20 mouse cellular contexts compared by ENCODE assay signal in genomic region chr10:14186352-14186976, GRCm38 (mm10).
DNase-seq lines count a peak whose midpoint lies in the region; TF ChIP-seq lines count a peak whose summit lies in the region.
"Had no signal": no experiment of that assay in that cellular context is flagged by ENCODE, and none has a peak within 500 bp of the region (broad histone marks: within the 10 kb centered on the region; RNA-seq: fewer than 3 reads in every experiment).

No protein-coding gene starts in this region.

- WGBS in heart, embryonic 10.5 days: 69% methylated on average over 11 of the region's 11 CpGs
- 0% methylated on average over 11 of the region's 11 CpGs for WGBS in macrophage (ENCODE audit: missing documents)

- 0 out of 2 replicates have a peak overlapping the region, but pooled peaks have one; percentile 36 for H3K27ac ChIP-seq in heart, embryonic 10.5 days
- peak overlapping the region; percentile 48 for H3K27ac ChIP-seq in macrophage
- no peak overlapping the region for H3K27ac ChIP-seq in left cerebral cortex, adult 2 months
- H3K27ac ChIP-seq: embryonic facial prominence, embryonic 15.5 days; forebrain, embryonic 10.5 days; hindbrain, embryonic 10.5 days; limb, embryonic 15.5 days; midbrain, embryonic 15.5 days had no signal

- H3K4me3 ChIP-seq in heart, embryonic 10.5 days: no peak overlapping the region
- no peak overlapping the region for H3K4me3 ChIP-seq in macrophage (ENCODE audit: inconsistent target)
- H3K4me3 ChIP-seq in left cerebral cortex, adult 2 months: no peak overlapping the region
- H3K4me3 ChIP-seq: embryonic facial prominence, embryonic 15.5 days; forebrain, embryonic 10.5 days; hindbrain, embryonic 10.5 days; limb, embryonic 15.5 days; midbrain, embryonic 15.5 days had no signal

- intact Hi-C loops in left cerebral cortex, adult 2 months (cut with DNase I): no loop called here

- H3K27me3 ChIP-seq in heart, embryonic 10.5 days (ENCODE audit: insufficient read depth, poor library complexity, severe bottlenecking): no peaks in the 10 kb centered on the region
- no peaks in the 10 kb centered on the region for H3K27me3 ChIP-seq in splenic B cell, adult 2 months (ENCODE audit: control insufficient read depth, insufficient read depth, low read length, poor library complexity, severe bottlenecking)
- H3K27me3 ChIP-seq: embryonic facial prominence, embryonic 15.5 days; limb, embryonic 15.5 days; midbrain, embryonic 15.5 days; Patski had no signal

- H3K79me2 ChIP-seq in macrophage (ENCODE audit: inconsistent target): no peaks in the 10 kb centered on the region

- no peaks in the 10 kb centered on the region for H3K36me3 ChIP-seq in heart, embryonic 10.5 days
- no peaks in the 10 kb centered on the region for H3K36me3 ChIP-seq in macrophage (ENCODE audit: inconsistent target)
- H3K36me3 ChIP-seq in splenic B cell, adult 2 months (ENCODE audit: control insufficient read depth, insufficient read depth, low read length, poor library complexity, severe bottlenecking): no peaks in the 10 kb centered on the region
- H3K36me3 ChIP-seq: embryonic facial prominence, embryonic 15.5 days; forebrain, embryonic 10.5 days; hindbrain, embryonic 10.5 days; limb, embryonic 15.5 days; midbrain, embryonic 15.5 days had no signal

- DNase-seq in heart, embryonic 10.5 days (ENCODE audit: low spot score): no peak
- DNase-seq in heart, postnatal 4 days: no peak
- DNase-seq in lung, postnatal 36 days: peak; percentile 24
- no peak for DNase-seq in lung, postnatal 10 days
- DNase-seq in splenic B cell, adult 2 months (ENCODE audit: low read depth, low spot score): peak; percentile 55
- DNase-seq in left cerebral cortex, adult 2 months (ENCODE audit: extremely low spot score in 1 of 2, low spot score in 2 of 2): no peak
- no peak for DNase-seq in frontal cortex, adult 2 months (ENCODE audit: extremely low spot score in 1 of 2, low spot score in 1 of 2)
- DNase-seq: cerebellum, adult 9-10 months; embryo, embryonic 11 days; gastrocnemius, postnatal 10 days; kidney, adult 8-10 months; kidney, postnatal 36 days; thymus, postnatal 36 days had no signal

- no peaks in the 10 kb centered on the region for H3K9me3 ChIP-seq in heart, embryonic 10.5 days
- H3K9me3 ChIP-seq: embryonic facial prominence, embryonic 15.5 days; forebrain, embryonic 10.5 days; hindbrain, embryonic 10.5 days; limb, embryonic 15.5 days; midbrain, embryonic 15.5 days had no signal

- peaks cover 33% of the 10 kb centered on the region for H3K4me1 ChIP-seq in heart, embryonic 10.5 days
- H3K4me1 ChIP-seq: embryonic facial prominence, embryonic 15.5 days; forebrain, embryonic 10.5 days; hindbrain, embryonic 10.5 days; limb, embryonic 15.5 days; midbrain, embryonic 15.5 days had no signal

- no peak for TF ChIP-seq CTCF in left cerebral cortex, adult 2 months (IDR thresholded peaks at IDR 0.05)

Comparison
In these comparisons a context has a peak if more than half of its experiments do, and no peak if none do; other contexts are left out.
1. DNase-seq: peak in lung, postnatal 36 days (single experiment) and splenic B cell, adult 2 months (single experiment); none in heart, embryonic 10.5 days (single experiment), heart, postnatal 4 days (single experiment), lung, postnatal 10 days (single experiment), left cerebral cortex, adult 2 months (0 of 2) and frontal cortex, adult 2 months (0 of 2).